7 mouse cellular contexts compared by ENCODE assay signal in genomic region chr17:22225015-22225414, GRCm38 (mm10). TPM values are rescaled to one million over a fixed set of nuclear protein-coding genes. Genes with fewer than 3 reads are reported as not detected.
DNase-seq lines count a peak whose midpoint lies in the region; ATAC-seq and TF ChIP-seq lines count a peak whose summit lies in the region.
"Not testable (repeated sequence)": the region's sequence is repeated elsewhere in the genome, so short reads cannot be mapped to it uniquely, and the experiment has no call there.

No protein-coding gene starts in this region.

- not testable (repeated sequence) for H3K27me3 ChIP-seq in hindbrain, embryonic 15.5 days; limb, embryonic 10.5 days (ENCODE audit: low read depth, poor library complexity, severe bottlenecking); neural tube, embryonic 15.5 days (replicated peaks)

- H3K9ac ChIP-seq in hindbrain, embryonic 15.5 days: peak overlapping the region; percentile 70; the same call in 1 of the 2 replicates
- H3K9ac ChIP-seq in neural tube, embryonic 15.5 days (replicated peaks): peak overlapping the region; percentile 69; the same call in 1 of the 2 replicates

- H3K4me1 ChIP-seq in cortical plate, adult 2 months (ENCODE audit: control insufficient read depth, insufficient read depth, low read length); hindbrain, embryonic 15.5 days (replicated peaks); limb, embryonic 10.5 days; neural tube, embryonic 15.5 days: not testable (repeated sequence)

- H3K36me3 ChIP-seq in hindbrain, embryonic 15.5 days; limb, embryonic 10.5 days; neural tube, embryonic 15.5 days: not testable (repeated sequence)

- H3K4me3 ChIP-seq in cortical plate, adult 2 months (ENCODE audit: insufficient read depth, low read length): peak overlapping the region; percentile 62
- H3K4me3 ChIP-seq in hindbrain, embryonic 15.5 days: peak overlapping the region; percentile 54
- peak overlapping the region; percentile 62 for H3K4me3 ChIP-seq in limb, embryonic 10.5 days
- H3K4me3 ChIP-seq in neural tube, embryonic 15.5 days (replicated peaks): peak overlapping the region; percentile 68

- not testable (repeated sequence) for H3K9me3 ChIP-seq in hindbrain, embryonic 15.5 days; limb, embryonic 10.5 days (replicated peaks); neural tube, embryonic 15.5 days (replicated peaks)

- not testable (repeated sequence) for TF ChIP-seq CTCF in cortical plate, adult 2 months (IDR thresholded peaks at IDR 0.05; ENCODE audit: extremely low read depth, insufficient read depth, low read length)

- ATAC-seq in activated CD4-positive, CD25-positive, alpha-beta regulatory T cell, adult 4 months: peak; percentile 8
- peak; percentile 71 for ATAC-seq in hindbrain, embryonic 15.5 days (ENCODE audit: low FRiP score, low read depth)
- peak; percentile 86 for ATAC-seq in neural tube, embryonic 15.5 days (ENCODE audit: low FRiP score)

- 2% methylated on average over 3 of the region's 3 CpGs for WGBS in hindbrain, embryonic 15.5 days
- WGBS in limb, embryonic 10.5 days: 0% methylated on average over 3 of the region's 3 CpGs
- WGBS in neural tube, embryonic 15.5 days: 4% methylated on average over 3 of the region's 3 CpGs

- peak; percentile 1 for DNase-seq in gastrocnemius, adult 18-20 months (ENCODE audit: low spot score)
- not testable (repeated sequence) for DNase-seq in limb, embryonic 10.5 days (ENCODE audit: low spot score)
- peak; percentile 8 for DNase-seq in lung, postnatal 36 days

- H3K27ac ChIP-seq in cortical plate, adult 2 months (ENCODE audit: insufficient read depth, low read length); limb, embryonic 10.5 days: not testable (repeated sequence)
- peak overlapping the region; percentile 75 for H3K27ac ChIP-seq in hindbrain, embryonic 15.5 days (replicated peaks)
- H3K27ac ChIP-seq in neural tube, embryonic 15.5 days (replicated peaks): peak overlapping the region; percentile 81

- H3K4me2 ChIP-seq in hindbrain, embryonic 15.5 days: peak overlapping the region; percentile 54
- peak overlapping the region; percentile 61 for H3K4me2 ChIP-seq in neural tube, embryonic 15.5 days

- not testable (repeated sequence) for TF ChIP-seq POLR2A in cortical plate, adult 2 months (IDR thresholded peaks at IDR 0.05; ENCODE audit: extremely low read depth, insufficient read depth, low read length)

RNA-seq across cellular contexts. Expression of gene Zfp994, which starts 0.4 kb away (rescaled TPM):
- 1 to 10 TPM; 4.5 to 5.5 TPM for polyA plus RNA-seq in activated CD4-positive, CD25-positive, alpha-beta regulatory T cell, adult 4 months (2017; shearing (Covaris generic))
- polyA plus RNA-seq in cortical plate, adult 2 months (2012; rRNA removed): 2.0 and 2.3 TPM in 2 replicates
- 1 to 10 TPM; 2.6 to 2.9 TPM for total RNA-seq in gastrocnemius, adult 18-20 months (2021)
- 3.3 and 3.5 TPM in 2 replicates for polyA plus RNA-seq in hindbrain, embryonic 15.5 days (2015; fragmentation: Nextera tagmentation; extraction: Ambion mirVana)
- 1.0 and 1.7 TPM in 2 replicates for polyA plus RNA-seq in limb, embryonic 10.5 days (2016; fragmentation: Nextera tagmentation; extraction: Ambion mirVana)
- 3.4 and 4.0 TPM in 2 replicates for polyA plus RNA-seq in neural tube, embryonic 15.5 days (2015; fragmentation: Nextera tagmentation; extraction: Ambion mirVana)

RNA-seq across cellular contexts. Expression of gene Zfp947, which starts 59.0 kb away (rescaled TPM):
- 1 to 10 TPM in 1 of 2 experiments, under 1 TPM in 1; 0.65 to 1.1 TPM for polyA plus RNA-seq in activated CD4-positive, CD25-positive, alpha-beta regulatory T cell, adult 4 months (2017; shearing (Covaris generic))
- polyA plus RNA-seq in cortical plate, adult 2 months (2012; rRNA removed): 0.19 and 0.23 TPM in 2 replicates
- total RNA-seq in gastrocnemius, adult 18-20 months (2021): under 1 TPM; 0.81 to 0.91 TPM
- 1.5 and 1.9 TPM in 2 replicates for polyA plus RNA-seq in hindbrain, embryonic 15.5 days (2015; fragmentation: Nextera tagmentation; extraction: Ambion mirVana)
- 1.2 and 1.6 TPM in 2 replicates for polyA plus RNA-seq in limb, embryonic 10.5 days (2016; fragmentation: Nextera tagmentation; extraction: Ambion mirVana)
- polyA plus RNA-seq in neural tube, embryonic 15.5 days (2015; fragmentation: Nextera tagmentation; extraction: Ambion mirVana): 1.5 and 1.7 TPM in 2 replicates

Comparison
In these comparisons a context has a peak if more than half of its experiments do, and no peak if none do; other contexts are left out.
1. ATAC-seq: peak in every context shown above with its lines; median percentile 86 in neural tube, embryonic 15.5 days; 71 in hindbrain, embryonic 15.5 days; 8 in activated CD4-positive, CD25-positive, alpha-beta regulatory T cell, adult 4 months.